Mouse (Mus musculus): ENCODE measurements around the gene Ikzf4. TPM values are rescaled to one million over a fixed set of nuclear protein-coding genes. Genes with fewer than 3 reads are reported as not detected.

The Ikzf4 gene
- polyA plus RNA-seq, 2 experiments, result 0.05 to 0.18 TPM

DNA sequence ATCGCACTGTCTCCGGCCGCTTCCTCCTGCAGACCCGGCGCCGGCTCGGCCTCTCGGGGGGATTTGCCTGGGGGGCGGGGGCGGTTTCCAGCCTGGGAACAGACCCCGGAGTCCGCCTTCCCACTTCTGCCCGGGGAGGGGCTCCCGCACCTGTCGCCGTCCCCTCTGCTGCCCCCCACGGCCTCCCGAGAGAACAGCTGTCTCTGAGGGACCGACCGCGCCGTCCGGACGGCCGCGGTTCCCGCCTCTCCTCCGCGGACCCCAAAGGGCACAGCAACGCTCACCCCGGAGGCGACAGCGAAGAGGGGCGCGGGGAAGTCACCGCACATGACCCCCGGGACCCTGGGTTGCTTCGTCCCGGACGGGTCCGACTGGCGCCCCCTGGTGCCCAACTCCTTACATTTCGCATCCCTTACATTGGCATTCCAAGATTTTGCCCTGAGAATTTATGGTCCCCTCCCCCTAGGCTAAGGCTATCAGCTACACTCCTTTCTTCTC, 55.5 kb downstream of the Ikzf4 start:
- ATAC-seq (ENCODE audit: insufficient read depth) (0 out of 2 replicates have a peak, but pooled peaks have one; percentile 9), DNase-seq (ENCODE audit: low read depth in 3 of 3, low spot score in 3 of 3) (no peak)
- H3K4me1 ChIP-seq (replicated peaks; ENCODE audit: control insufficient read depth in 2 of 2, insufficient read depth in 2 of 2, low read length in 1 of 2), result no peaks in the 10 kb centered on the region; a peak in 2 of 4 replicates
- no peak overlapping the region for H3K9ac ChIP-seq (replicated peaks)
- WGBS (ENCODE audit: insufficient replicate concordance), result under 1% methylated on average over 43 of the region's 43 CpGs
- TF ChIP-seq CTCF (IDR thresholded peaks at IDR 0.05; ENCODE audit: low read depth), result peak; percentile 83
- no peak for TF ChIP-seq EP300 (IDR thresholded peaks at IDR 0.05; ENCODE audit: low read depth)
- peaks cover 47% of the 10 kb centered on the region for H3K27me3 ChIP-seq (ENCODE audit: control insufficient read depth, insufficient read depth, low read length)
- H3K4me2 ChIP-seq (ENCODE audit: low read depth), result peak overlapping the region; percentile 80
- no peaks in the 10 kb centered on the region for H3K9me3 ChIP-seq (ENCODE audit: control insufficient read depth, low read length)
- H3K36me3 ChIP-seq (replicated peaks; ENCODE audit: control insufficient read depth, insufficient read depth, low read depth), result no peaks in the 10 kb centered on the region
- H3K27ac ChIP-seq, result no peak overlapping the region
- H3K4me3 ChIP-seq (ENCODE audit: insufficient read depth in 1 of 2, low read depth in 2 of 2, low read length in 2 of 2), result peak overlapping the region; percentile 54 to 58

DNA sequence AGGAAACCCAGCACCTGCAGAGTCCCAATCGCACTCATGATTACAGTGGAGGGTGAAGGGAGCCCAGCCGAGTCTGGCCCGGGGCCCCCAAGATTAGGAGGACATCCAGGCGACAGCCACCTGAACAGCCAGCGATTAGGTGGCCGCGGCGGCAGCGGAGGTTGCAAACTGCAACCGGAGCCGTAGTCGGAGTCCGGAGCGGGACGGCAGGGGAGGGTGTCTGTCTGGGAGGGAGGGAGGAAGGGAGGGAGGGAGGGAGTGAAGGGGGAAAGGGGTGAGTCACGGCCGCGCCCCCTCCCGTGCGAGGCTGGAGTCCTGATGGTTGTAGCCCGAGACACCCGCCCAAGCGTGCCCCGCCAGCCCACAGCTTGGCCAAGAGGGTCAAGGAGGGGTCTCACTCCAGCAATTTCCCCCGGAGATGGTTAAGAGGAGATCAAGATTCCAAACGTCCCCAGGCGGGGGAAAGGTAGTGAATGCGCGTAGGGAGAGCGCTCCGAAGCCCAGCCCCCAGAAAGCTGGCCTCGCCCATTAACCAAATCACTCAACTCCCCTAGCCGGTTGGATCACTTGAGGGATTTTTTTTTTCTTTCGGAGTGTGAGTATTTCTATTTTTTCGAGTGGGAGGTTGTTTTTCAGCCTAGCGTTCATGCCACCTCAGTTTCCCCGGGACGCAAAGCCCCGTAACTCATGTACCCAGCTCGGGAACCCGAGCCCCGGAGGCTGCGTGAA, 56.2 kb downstream of the Ikzf4 start, which contains the start of gene Erbb3:
TSS of gene Erbb3 (minus strand) at position 189 of the 729 bp plus-strand sequence.
- ATAC-seq (ENCODE audit: insufficient read depth), result peak; percentile 50; the same call in 1 of the 2 replicates
- DNase-seq (ENCODE audit: low read depth in 3 of 3, low spot score in 3 of 3), result no peak
- Histone ChIP-seq H3K27ac (no peak within 1 kb of the TSS), H3K4me1 (replicated peaks; ENCODE audit: control insufficient read depth in 2 of 2, insufficient read depth in 2 of 2, low read length in 1 of 2) (no peaks in the 10 kb centered on the region; a peak in 2 of 4 replicates), H3K4me2 (ENCODE audit: low read depth) (peak within 1 kb of the TSS; percentile 80), H3K9ac (replicated peaks) (no peak within 1 kb of the TSS), H3K27me3 (ENCODE audit: control insufficient read depth, insufficient read depth, low read length) (peaks cover 47% of the 10 kb centered on the region), H3K9me3 (ENCODE audit: control insufficient read depth, low read length) (no peaks in the 10 kb centered on the region), H3K36me3 (replicated peaks; ENCODE audit: control insufficient read depth, insufficient read depth, low read depth) (no peaks in the 10 kb centered on the region), H3K4me3 (ENCODE audit: insufficient read depth in 1 of 2, low read depth in 2 of 2, low read length in 2 of 2) (peak within 1 kb of the TSS; percentile 54 to 58)
- TF ChIP-seq CTCF (IDR thresholded peaks at IDR 0.05; ENCODE audit: low read depth) (no peak), EP300 (IDR thresholded peaks at IDR 0.05; ENCODE audit: low read depth) (no peak)
- WGBS (ENCODE audit: insufficient replicate concordance), result under 1% methylated on average over 43 of the region's 43 CpGs

DNA sequence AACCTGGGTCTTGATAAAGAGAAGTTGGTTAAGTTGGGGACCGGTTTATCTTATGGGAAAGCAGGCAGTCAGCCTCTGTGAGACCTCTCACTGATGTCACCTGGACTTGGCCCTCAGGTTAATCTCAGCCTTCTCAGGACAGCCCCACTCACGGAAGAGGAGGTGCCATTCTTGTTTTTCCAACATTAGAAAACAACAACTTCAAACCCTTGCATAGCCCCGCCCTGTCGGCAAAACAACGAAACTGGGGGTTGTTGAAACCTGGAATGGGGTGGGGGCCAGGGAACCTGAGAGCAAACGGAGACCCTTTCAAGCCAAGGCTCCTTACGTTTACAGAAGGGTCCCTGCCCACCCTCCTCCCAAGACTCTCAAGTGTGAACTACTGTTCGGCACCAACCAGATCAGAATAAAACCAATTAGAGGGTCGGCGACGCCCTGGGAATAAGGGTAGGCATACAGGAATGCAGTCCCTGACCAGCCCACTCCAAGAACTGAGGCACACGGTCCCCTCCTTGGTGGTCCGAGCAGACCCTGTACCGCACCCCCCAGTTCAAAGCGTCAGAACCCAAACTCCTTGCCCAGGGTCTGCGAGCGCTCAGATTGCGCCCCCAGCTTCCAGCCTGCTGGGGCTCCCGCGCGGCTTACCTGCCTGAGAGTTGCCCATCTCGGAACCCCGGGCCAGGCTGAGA, 56.9 kb downstream of the Ikzf4 start:
- no peaks in the 10 kb centered on the region for H3K9me3 ChIP-seq (ENCODE audit: control insufficient read depth, low read length)
- no peaks in the 10 kb centered on the region; a peak in 2 of 4 replicates for H3K4me1 ChIP-seq (replicated peaks; ENCODE audit: control insufficient read depth in 2 of 2, insufficient read depth in 2 of 2, low read length in 1 of 2)
- TF ChIP-seq EP300 (IDR thresholded peaks at IDR 0.05; ENCODE audit: low read depth) (no peak), CTCF (IDR thresholded peaks at IDR 0.05; ENCODE audit: low read depth) (no peak)
- H3K4me3 ChIP-seq (ENCODE audit: insufficient read depth in 1 of 2, low read depth in 2 of 2, low read length in 2 of 2), result peak overlapping the region; percentile 3 to 58
- no peak overlapping the region for H3K27ac ChIP-seq
- H3K9ac ChIP-seq (replicated peaks), result no peak overlapping the region
- WGBS (ENCODE audit: insufficient replicate concordance), result 3% methylated on average over 23 of the region's 23 CpGs
- peaks cover 48% of the 10 kb centered on the region for H3K27me3 ChIP-seq (ENCODE audit: control insufficient read depth, insufficient read depth, low read length)
- ATAC-seq (ENCODE audit: insufficient read depth), result no peak
- H3K4me2 ChIP-seq (ENCODE audit: low read depth), result peak overlapping the region; percentile 80
- no peaks in the 10 kb centered on the region for H3K36me3 ChIP-seq (replicated peaks; ENCODE audit: control insufficient read depth, insufficient read depth, low read depth)
- DNase-seq (ENCODE audit: low read depth in 3 of 3, low spot score in 3 of 3), result no peak

DNA sequence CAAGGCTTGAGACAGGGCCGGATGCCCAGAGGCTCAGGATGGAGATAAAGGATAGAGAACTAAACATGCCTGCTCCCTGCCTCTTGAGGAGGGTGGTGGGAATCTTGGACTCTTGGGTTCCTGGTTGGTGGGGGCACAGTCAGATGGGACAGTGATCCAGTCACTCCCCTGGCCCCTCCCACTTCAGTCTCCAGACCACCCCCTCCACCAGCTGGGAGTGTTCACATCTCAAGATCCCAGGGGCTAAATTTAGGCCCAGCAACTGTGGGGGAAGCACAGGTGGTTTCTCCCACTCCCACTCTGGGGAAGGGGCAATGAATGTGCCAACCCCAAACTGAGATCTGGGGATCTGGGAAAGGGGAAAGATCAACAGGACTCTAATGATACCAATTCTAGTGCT, 57.7 kb downstream of the Ikzf4 start:
- DNase-seq (ENCODE audit: low read depth in 3 of 3, low spot score in 3 of 3), result no peak
- Histone ChIP-seq H3K4me1 (replicated peaks; ENCODE audit: control insufficient read depth in 2 of 2, insufficient read depth in 2 of 2, low read length in 1 of 2) (no peaks in the 10 kb centered on the region; a peak in 2 of 4 replicates), H3K36me3 (replicated peaks; ENCODE audit: control insufficient read depth, insufficient read depth, low read depth) (no peaks in the 10 kb centered on the region), H3K4me3 (ENCODE audit: insufficient read depth in 1 of 2, low read depth in 2 of 2, low read length in 2 of 2) (no peak overlapping the region), H3K27ac (no peak overlapping the region), H3K27me3 (ENCODE audit: control insufficient read depth, insufficient read depth, low read length) (peaks cover 52% of the 10 kb centered on the region), H3K9ac (replicated peaks) (no peak overlapping the region), H3K9me3 (ENCODE audit: control insufficient read depth, low read length) (no peaks in the 10 kb centered on the region), H3K4me2 (ENCODE audit: low read depth) (peak overlapping the region; percentile 80)
- ATAC-seq (ENCODE audit: insufficient read depth), result no peak
- 42% methylated on average over 1 of the region's 1 CpGs for WGBS (ENCODE audit: insufficient replicate concordance)
- TF ChIP-seq EP300 (IDR thresholded peaks at IDR 0.05; ENCODE audit: low read depth) (no peak), CTCF (IDR thresholded peaks at IDR 0.05; ENCODE audit: low read depth) (no peak)

DNA sequence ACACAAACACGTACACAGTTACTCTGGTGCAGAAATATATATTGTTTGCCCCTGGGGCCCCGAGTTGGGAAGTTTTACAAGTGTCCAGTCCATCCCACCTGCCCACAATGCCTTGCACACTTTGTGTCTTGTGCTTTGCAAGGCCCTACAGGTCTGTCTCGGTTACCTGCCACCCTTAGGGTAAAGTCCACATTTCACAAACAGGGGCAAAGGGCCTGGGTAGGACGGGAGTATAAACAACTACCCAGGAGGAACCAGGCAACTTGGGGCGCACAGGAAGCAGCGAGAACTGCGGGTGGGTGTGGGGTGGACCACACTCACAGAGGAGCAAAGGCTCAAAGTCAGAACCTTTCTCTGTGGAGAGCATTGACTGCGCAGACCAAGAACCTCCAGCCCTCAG, 58.1 kb downstream of the Ikzf4 start:
- H3K9ac ChIP-seq (replicated peaks), result no peak overlapping the region
- no peaks in the 10 kb centered on the region; a peak in 2 of 4 replicates for H3K4me1 ChIP-seq (replicated peaks; ENCODE audit: control insufficient read depth in 2 of 2, insufficient read depth in 2 of 2, low read length in 1 of 2)
- no peaks in the 10 kb centered on the region for H3K36me3 ChIP-seq (replicated peaks; ENCODE audit: control insufficient read depth, insufficient read depth, low read depth)
- ATAC-seq (ENCODE audit: insufficient read depth), result no peak
- H3K27ac ChIP-seq, result no peak overlapping the region
- no peak overlapping the region for H3K4me3 ChIP-seq (ENCODE audit: insufficient read depth in 1 of 2, low read depth in 2 of 2, low read length in 2 of 2)
- WGBS (ENCODE audit: insufficient replicate concordance), result 45% methylated on average over 8 of the region's 8 CpGs
- H3K4me2 ChIP-seq (ENCODE audit: low read depth), result peak overlapping the region; percentile 80
- DNase-seq (ENCODE audit: low read depth in 3 of 3, low spot score in 3 of 3), result no peak
- TF ChIP-seq EP300 (IDR thresholded peaks at IDR 0.05; ENCODE audit: low read depth), result no peak
- TF ChIP-seq CTCF (IDR thresholded peaks at IDR 0.05; ENCODE audit: low read depth), result no peak
- H3K27me3 ChIP-seq (ENCODE audit: control insufficient read depth, insufficient read depth, low read length), result peaks cover 52% of the 10 kb centered on the region
- H3K9me3 ChIP-seq (ENCODE audit: control insufficient read depth, low read length), result no peaks in the 10 kb centered on the region

All from liver, embryonic 14.5 days (tissue).